Mouse (Mus musculus): Measurements from ENCODE around the gene Iapp. TPM values are rescaled to one million over a fixed set of nuclear protein-coding genes. Genes with fewer than 3 reads are reported as not detected.
A peak's percentile ranks its signal among the peaks of the same experiment; 100 is the strongest.
"Not testable (repeated sequence)": the region's sequence is repeated elsewhere in the genome, so short reads cannot be mapped to it uniquely, and the experiment has no call there.

Iapp gene
- not detected for total RNA-seq (2021)
- long read RNA-seq, experiment 1: 0 reads
- long read RNA-seq, experiment 2: 0 reads

DNA sequence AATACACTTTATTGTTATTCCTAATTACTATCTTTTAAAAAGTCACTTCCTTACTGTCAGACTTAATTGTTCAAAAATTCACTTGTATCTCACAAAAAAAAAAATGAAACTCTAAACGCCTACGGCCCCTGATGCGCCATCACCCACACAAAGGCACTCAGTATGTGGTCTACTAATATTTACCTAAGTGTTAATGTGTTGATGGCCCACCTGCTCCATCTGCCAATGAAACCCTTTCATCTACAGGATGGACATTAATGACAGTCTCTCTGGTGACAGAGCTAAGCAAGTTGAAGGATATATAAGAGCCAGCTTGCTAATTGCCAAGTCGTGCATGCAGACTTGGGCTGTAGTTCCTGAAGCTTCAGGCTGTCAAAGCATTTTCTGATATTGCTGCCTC is at the start of gene Iapp:
TSS of gene Iapp (plus strand) at position 326 of the 400 bp plus-strand sequence.
- Histone ChIP-seq H3K4me3 (no peak within 1 kb of the TSS), H3K27ac (no peak within 1 kb of the TSS)
- DNase-seq (ENCODE audit: low spot score in 2 of 2): no peak
- TF ChIP-seq CTCF (conservative IDR thresholded peaks at IDR 0.05): no peak

DNA sequence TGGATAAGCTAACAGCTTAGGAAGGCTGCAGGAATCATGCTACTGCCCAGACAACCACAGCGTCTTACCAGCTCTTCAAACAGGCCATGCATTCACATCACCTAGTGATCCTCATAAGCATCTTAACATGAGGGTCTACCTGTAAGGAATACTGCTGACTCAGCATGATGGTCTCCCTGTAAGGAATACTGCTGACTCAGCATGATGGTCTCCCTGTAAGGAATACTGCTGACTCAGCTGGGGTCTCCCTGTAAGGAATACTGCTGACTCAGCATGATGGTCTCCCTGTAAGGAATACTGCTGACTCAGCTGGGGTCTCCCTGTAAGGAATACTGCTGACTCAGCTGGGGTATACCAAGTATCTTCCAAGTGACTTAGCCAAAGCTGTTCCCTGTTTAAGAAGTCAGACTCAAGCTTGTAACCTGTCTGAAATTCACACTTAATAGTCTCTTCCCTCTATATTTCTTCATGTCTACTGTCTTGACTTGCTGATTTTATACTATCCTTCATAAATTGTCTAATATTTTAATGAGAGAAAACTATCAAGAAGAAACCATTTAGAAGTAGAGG is 47.4 kb upstream of the Iapp start:
- not testable (repeated sequence) for DNase-seq (ENCODE audit: low spot score in 2 of 2); H3K27ac ChIP-seq; H3K4me3 ChIP-seq

DNA sequence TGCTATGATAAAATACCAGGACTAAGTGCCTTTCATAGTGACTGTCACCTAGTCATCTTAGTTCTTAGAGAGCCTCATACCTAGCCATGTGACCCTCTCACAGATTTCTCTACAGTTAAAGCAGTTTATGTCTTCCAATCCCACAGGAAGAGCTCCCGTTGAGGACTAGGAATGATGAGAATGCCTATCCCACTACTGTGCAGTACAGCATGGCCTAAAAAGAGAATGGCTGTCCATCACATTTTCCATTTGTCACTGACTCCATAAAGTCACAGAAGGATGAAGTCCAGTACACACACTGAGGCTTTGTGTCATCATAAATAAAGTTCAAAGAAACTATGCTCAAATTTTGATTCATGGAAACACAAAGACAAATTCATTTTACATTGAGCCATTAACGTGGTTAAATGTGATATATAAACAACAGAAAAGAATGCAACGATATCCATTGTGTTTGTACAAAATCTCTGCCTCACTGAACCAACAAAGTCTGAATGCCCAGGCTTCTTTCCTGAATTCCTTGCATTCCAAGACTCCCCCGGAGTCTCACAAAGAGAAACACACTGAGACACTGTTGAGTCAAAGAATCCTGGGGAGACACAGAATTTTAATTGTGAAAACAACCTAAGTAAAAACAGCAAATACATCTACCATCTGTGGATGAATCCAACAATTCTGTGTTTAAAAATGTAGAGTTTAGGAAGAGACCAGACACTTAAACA is 22.3 kb upstream of the Iapp start:
- Histone ChIP-seq H3K4me3 (no peak overlapping the region), H3K27ac (no peak overlapping the region)
- TF ChIP-seq CTCF (conservative IDR thresholded peaks at IDR 0.05): no peak
- DNase-seq (ENCODE audit: low spot score in 2 of 2): no peak

DNA sequence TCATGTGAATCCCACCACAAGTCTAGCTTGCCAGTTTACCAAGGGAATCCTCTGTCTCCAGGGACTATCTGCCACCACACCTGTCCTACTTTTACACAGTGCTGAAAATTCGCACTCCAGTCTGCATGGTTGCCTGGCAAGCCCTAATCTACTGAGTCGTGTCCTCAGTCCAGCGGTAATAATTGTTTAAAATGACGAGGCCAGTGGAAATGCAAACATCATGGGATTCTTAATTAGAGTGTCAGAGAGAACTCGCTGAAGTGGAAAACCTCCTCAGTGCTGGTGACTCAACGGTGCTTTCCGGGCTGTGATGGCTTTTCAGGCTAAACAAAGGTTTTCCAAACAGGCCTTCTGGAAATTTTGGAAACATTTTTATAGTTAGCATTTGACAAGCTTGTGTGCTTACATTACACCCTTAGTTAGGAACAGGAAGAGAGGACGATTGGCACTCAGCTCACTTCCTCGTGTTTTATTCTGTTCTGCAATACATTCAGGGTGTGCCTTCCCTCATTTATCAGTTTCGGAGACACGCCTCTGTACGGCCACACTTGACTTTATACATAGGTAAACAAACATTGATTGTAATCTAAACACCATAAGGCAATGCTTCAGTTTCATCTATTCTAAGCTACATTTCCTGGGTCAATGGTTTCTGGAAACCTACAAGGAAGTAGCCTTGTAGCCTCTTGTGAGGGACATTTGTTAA is 8.7 kb upstream of the Iapp start:
- TF ChIP-seq CTCF (conservative IDR thresholded peaks at IDR 0.05): no peak
- no peak for DNase-seq (ENCODE audit: low spot score in 2 of 2)
- H3K4me3 ChIP-seq: no peak overlapping the region
- H3K27ac ChIP-seq: no peak overlapping the region

DNA sequence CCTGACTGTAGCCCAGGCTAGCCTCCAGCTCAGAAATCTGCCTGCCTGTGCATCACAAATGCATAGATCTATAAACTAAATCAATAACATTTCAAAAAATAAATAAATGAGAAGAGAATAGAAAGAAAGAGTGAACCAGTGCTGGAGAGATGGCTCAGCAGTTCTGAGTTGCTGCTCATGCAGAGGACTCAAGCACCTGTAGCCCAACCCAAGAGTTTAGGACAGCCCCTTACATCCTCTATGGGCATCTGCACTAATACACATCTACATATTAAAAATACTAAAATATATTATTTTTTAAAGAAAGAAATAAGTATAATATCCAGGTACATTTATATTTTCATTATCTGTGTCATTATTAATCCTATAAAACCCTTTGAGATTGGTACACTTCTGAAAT is 6.9 kb downstream of the Iapp start:
- Histone ChIP-seq H3K27ac (no peak overlapping the region), H3K4me3 (no peak overlapping the region)
- no peak for TF ChIP-seq CTCF (conservative IDR thresholded peaks at IDR 0.05)
- no peak for DNase-seq (ENCODE audit: low spot score in 2 of 2)

DNA sequence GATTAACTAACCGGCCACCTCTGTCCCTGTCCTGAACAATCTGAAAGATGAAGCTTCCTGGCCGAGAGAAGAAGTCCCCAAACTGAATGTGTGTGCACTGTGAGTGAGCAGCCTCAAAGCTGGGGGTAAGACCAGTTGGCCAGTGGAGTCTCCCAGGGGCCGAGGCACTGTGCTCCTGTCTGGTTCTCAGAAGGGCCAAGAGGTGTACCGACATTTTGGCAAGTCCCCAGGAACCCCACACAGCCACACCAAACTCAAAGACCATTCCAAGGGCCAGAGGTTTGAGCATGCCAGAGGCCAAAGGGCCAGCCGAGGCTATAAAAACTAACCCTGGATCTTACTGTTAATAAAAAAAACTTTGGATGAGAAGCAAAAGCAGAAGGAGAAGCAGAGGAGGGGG is 16.1 kb downstream of the Iapp start:
- TF ChIP-seq CTCF (conservative IDR thresholded peaks at IDR 0.05): no peak
- Histone ChIP-seq H3K4me3 (no peak overlapping the region), H3K27ac (no peak overlapping the region)
- no peak for DNase-seq (ENCODE audit: low spot score in 2 of 2)

DNA sequence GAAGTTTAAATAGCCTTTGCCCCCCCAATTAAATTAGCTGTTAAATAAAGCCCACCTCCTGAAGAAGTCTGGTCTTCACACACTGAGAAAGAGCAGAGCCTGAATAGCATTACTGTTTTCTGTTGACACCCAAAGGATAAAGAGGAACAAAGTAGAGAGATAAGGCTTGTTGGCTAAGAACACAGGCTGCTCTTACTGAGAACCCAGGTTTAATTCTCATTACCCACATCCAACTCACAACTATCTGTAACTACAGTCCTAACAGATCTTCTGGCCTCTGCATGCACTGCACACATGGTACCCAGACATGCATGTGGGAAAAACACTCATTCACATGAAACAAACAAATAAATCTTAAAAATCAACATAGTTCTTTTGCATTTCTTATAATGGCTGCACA is 18.9 kb downstream of the Iapp start:
- TF ChIP-seq CTCF (conservative IDR thresholded peaks at IDR 0.05): no peak
- Histone ChIP-seq H3K4me3 (no peak overlapping the region), H3K27ac (no peak overlapping the region)
- no peak for DNase-seq (ENCODE audit: low spot score in 2 of 2)

DNA sequence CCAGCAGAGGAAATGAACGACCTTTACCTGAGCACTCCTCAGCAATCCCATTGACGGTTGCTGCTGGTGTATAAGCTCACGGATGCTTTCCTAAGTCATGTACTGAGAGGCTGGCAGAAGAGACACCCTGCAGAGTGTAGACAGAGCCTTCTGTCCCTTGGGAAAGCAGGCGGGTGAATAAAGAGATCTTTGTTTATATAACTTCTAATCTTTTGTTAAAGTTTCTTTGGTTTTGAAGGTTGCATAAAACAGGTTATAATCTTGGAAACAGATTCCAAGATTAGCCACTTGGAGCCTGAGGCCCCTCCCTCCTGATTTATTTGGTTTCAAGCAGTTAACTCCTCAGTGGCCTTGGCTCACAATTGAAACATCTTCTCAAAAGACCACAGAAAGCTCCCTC is 24.7 kb downstream of the Iapp start, which contains the start of gene Slco1a5:
TSS of gene Slco1a5 (minus strand) at position 101 of the 400 bp plus-strand sequence.
- no peak within 1 kb of the TSS for H3K4me3 ChIP-seq
- no peak for TF ChIP-seq CTCF (conservative IDR thresholded peaks at IDR 0.05)
- DNase-seq (ENCODE audit: low spot score in 2 of 2): no peak
- H3K27ac ChIP-seq: no peak within 1 kb of the TSS

DNA sequence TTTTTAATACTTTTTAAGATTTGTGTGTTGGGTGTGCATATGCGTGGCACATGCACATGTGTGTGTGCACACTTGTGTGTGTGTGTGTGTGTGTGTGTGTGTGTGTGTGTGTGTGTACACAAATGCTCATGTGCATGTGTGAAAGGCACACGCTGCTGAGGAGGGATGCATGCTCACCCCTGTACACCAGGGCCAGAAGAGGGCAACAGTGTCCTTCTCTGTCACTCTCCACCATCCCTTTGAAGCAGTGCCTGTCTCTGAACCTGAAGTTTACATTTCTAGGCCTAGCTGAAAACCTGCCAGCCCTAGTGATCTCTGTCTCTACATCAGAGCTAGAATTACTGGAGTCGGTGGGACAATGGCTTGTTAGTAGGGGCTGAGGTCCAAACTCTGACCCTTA is 28.4 kb downstream of the Iapp start:
- DNase-seq (ENCODE audit: low spot score in 2 of 2): no peak
- no peak for TF ChIP-seq CTCF (conservative IDR thresholded peaks at IDR 0.05)
- H3K27ac ChIP-seq: no peak overlapping the region
- no peak overlapping the region for H3K4me3 ChIP-seq

DNA sequence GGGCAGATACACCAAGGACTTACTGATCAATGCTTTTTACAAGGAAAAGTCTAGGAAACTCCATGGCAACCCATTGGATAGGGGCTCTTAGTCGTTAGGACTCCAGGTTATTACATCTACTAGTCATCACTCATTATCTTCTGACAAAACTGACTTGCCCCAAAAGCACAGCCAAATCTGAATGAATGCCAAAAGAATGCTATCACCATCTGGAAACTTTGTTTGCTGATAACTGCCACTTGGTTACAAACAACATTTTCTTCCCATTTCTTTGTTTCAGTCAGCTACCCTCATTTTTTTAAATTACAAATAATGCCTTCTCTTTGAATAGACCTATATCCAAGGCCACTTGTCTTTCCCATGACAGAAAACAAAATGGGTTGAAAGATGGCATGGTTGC is 31.0 kb downstream of the Iapp start:
- DNase-seq (ENCODE audit: low spot score in 2 of 2): no peak
- TF ChIP-seq CTCF (conservative IDR thresholded peaks at IDR 0.05): no peak
- Histone ChIP-seq H3K27ac (no peak overlapping the region), H3K4me3 (no peak overlapping the region)

DNA sequence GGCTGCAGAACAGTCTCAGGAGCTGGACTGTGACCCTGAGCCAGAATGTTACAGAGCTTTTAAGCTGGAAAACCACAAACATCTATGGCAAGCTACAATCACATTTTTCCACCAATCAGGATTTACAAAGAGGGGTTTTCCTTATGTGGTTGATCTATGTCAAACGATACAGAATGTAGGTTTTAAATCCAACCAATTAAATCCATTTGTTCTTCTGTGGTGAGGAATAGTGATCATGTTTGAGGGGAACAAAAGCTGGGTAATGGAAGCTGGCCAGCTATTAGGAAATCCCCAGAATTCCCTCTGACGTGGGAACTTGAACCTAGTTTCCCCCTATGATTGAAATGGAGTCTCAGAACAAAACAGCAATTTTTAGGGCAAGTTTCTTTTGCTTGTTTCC is 40.7 kb downstream of the Iapp start:
- no peak for DNase-seq (ENCODE audit: low spot score in 2 of 2)
- Histone ChIP-seq H3K27ac (no peak overlapping the region), H3K4me3 (no peak overlapping the region)
- no peak for TF ChIP-seq CTCF (conservative IDR thresholded peaks at IDR 0.05)

DNA sequence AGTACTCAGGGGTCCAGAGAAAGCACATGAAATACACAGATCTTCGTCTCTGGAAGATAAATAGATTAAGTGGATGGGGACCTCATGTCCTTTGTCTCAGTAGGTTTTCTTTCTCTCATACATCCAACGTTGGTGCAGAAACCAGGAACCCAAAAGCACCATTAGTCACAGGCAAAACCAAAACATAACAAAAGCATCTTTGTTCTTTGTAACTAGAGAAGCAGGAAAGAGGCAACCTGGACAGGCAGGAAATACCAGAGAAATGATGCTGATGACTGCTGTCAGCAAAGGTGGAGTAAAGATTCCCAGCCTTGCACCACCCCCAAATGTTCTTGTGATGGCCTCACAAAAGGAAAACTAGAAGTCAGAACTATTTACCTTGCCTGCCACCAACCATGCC is 41.4 kb downstream of the Iapp start:
- Histone ChIP-seq H3K27ac (no peak overlapping the region), H3K4me3 (no peak overlapping the region)
- no peak for DNase-seq (ENCODE audit: low spot score in 2 of 2)
- no peak for TF ChIP-seq CTCF (conservative IDR thresholded peaks at IDR 0.05)

DNA sequence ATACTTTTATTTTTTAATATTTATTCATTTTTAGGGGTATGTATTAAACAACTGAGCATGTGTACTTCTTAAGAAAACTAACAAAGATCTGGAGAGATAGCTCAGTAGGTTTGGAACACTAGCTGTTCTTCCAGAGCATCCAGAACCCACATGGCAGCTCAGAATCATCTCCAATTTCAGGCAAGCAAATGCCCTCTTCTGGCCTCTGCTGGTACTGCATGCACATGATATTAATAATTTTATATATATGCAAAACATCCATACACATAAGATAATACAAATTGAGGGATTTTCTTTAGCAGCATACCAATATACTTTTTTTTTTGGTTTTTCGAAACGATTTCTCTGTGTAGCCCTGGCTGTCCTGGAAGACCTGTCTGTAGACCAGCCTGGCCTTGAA is 45.3 kb downstream of the Iapp start:
- DNase-seq (ENCODE audit: low spot score in 2 of 2): peak; percentile 18 to 50
- Histone ChIP-seq H3K27ac (no peak overlapping the region), H3K4me3 (no peak overlapping the region)
- TF ChIP-seq CTCF (conservative IDR thresholded peaks at IDR 0.05): peak; percentile 88
